Mouse (Mus musculus) ES-Bruce4 (cell line): Measurements from ENCODE around the gene Pcnt.

Experiments used
- CTCF ChIP-seq: IDR thresholded peaks from one replicate; pipeline ENCODE4 v1.8.1; 2011; ENCODE audit warnings: low read depth, low read length
- EP300 ChIP-seq: IDR thresholded peaks from 2 replicates; pipeline ENCODE4 v1.6.1; 2011; ENCODE audit warnings: low read depth, low read length; ENCODE audit not compliant: insufficient read depth
- POLR2A ChIP-seq: IDR thresholded peaks from one replicate; pipeline ENCODE4 v1.8.1; 2011; ENCODE audit warnings: low read length; ENCODE audit not compliant: insufficient read depth

DNA sequence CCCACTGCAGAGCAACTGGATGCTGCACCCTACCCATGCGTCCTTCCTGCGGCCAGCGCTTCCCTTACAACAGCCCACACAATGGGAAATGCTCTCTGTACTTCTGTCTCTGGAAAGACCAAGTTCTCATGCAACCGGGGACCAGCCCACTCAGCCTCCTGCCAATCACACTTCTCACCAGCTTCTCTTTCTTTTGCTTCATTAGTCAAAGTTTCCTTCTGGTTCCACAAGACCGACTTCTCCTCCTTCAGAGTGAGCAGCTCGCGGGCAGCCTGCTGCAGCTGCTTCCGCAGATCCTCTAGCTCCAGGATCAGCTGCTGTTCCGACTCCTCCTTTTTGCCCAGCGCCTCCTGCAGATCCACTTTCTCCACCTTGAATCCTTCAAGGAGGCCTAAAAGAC, 34.1 kb downstream of the Pcnt start:
- TF ChIP-seq CTCF (no peak), POLR2A (no peak), EP300 (no peak)
